Mouse (Mus musculus) spleen, adult 12 weeks (tissue): ENCODE results near the gene Glycam1.
"Not testable (repeated sequence)": the region's sequence is repeated elsewhere in the genome, so short reads cannot be mapped to it uniquely, and the experiment has no call there.

Experiments
- DNase-seq: peaks from one replicate; pipeline ENCODE4 v3.0.0; 2022; ENCODE audit warnings: low spot score

Gene Glycam1

DNA sequence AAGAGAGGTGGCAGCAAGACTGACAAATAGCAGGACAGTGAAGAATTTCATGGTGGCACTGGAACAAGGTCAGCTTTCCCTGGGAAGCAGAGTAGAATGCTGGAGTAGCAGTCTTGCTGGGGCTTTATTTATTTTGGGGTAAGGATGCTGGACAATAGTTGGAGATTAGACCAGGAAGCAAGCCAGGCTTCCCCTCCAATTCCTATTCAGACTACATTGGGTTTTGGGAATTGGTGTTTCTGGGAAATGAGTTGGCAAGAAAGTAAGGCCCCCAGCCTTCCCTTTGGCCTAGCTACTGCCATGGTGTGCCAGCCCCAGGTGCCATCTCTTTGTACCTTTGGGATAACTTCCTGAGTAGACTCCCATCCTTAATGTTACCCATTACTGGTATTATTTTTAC lies at the start of gene Glycam1:
TSS of gene Glycam1 (minus strand) at position 101 of the 400 bp plus-strand sequence.
- DNase-seq, result no peak

DNA sequence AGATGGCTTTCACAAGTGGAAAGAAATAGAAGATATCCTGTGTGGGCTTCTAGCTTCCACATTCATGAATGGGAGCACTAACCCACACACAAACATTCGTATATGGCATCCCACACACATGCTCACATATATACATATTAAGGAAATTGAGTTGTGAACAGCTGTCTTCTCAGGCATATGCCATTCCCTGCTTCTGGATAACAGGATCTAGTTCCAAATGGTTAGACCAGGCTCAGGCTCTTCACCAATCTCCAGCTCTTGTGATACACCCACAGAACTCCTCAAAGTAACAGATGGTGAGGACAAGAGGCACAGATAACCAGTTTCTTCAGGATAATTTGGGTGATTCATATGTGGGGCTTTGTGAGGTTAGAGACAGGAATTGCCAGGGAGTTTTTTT lies 39.6 kb upstream of the Glycam1 start:
- no peak for DNase-seq

DNA sequence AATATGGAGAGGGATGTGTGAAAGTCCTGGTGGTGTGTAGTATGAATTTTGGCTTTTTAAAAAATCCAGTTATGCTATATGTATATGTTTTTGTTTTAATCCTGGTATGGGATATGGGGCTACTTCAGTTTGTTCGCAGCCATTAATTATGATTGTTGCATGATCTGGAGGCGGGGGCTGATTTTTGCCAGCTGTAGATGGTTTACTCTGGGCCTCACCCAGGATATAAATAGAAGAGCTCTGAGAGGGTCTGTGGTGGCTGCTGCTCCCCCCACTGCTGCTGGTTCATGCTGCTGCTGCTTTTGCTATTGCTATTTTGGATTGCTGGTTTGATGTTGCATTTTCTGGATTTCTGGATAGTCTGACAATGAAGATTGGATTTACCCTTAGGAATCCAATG lies 25.9 kb upstream of the Glycam1 start:
- DNase-seq, result no peak

DNA sequence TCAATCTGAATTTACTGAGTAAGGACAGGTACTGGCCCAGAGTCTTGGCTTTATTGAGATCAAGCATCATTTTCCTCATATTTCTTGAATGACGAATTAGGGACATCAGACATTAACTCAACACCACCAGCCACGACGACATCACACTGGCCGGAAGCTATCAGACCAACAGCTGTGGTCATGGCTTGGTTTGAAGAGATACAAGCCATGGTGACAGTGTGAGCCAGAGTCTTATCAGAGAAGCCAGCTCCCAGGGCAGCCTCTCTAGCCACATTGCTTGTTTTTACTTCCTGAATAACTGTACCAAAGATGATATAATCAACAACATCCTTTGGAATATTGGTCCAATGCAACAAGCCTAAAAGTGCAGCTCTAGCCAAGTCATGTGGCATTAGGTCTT lies 22.9 kb upstream of the Glycam1 start:
- DNase-seq, result not testable (repeated sequence)

DNA sequence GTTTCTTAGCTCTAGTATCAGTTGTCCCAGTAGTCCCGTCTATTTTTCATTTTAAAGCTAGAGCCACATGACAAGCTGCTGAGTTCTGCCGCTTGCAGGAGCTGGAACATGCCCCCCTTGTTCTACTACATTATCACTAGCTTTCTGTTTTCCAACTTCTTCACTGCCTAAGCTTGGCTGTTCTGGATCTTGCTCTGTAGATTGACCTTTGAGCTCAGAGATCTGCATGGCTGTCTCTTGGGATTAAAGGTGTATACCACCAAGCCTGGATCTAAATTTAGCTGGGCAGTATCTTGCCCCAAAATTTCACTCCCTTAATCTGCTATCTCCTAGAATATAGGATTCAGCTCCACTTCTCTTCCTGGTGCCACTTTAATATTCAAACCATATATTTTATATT lies 21.0 kb upstream of the Glycam1 start:
- DNase-seq, result no peak

DNA sequence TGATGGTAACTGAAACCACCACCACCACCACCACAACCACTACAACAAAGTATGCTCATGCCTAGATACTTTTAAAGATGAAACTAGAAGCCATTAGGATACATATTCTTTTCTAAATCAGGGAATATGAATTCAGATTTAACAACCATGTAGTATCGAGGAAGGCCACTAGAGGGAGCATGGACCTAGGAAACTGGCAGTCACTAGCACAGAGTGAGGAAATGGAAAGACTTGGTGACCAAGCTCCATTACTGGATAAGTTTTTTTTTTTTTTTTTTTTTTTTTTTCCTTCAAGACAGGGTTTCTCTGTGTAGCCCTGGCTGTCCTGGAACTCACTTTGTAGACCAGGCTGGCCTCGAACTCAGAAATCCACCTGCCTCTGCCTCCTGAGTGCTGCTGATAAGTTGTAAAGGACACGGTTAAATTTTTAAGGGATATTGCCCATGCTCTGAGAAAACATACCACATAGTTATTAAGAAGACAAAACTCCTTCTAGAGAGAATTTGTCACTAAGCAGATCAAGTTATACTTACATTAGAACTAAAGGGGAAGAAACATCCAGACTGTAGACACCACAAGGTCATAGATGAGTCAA lies 12.7 kb downstream of the Glycam1 start:
- no peak for DNase-seq

DNA sequence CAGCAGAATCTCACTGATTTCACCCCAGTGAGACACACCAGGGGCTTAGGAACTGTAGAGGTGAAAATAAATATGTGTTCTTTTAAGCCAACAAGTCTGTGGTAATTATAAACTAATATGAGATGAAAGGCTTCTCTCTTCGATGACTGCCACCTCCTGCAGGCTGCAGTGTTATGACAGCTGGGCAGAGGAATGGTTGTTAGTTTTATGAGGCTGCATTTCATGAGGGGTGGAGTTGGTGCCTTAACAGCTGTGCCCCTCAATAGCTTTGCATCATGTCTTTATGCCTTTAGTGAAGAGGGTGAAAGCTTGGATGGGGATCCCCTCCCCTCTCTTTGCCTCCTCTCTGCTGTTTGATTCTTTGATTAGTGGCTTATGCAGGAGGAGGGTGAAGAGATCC lies 13.8 kb downstream of the Glycam1 start:
- DNase-seq, result no peak

DNA sequence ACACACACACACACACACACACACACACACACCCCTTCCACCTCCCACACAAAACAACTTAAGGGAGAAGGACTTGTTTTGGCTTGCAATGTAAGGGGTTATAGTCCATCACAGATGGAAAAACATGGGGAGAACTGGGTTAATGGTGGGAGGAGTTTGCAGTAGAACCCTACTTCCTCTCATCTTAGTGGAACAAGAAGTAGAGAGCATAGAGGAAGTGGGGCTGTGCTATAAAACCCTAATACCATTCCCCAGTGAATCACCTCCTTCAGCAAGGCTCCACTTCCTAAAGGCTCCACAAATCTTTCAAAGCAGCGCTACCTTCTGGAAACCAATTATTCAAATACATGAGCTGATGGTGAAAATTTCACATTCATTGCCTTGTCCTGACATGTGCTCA lies 15.4 kb downstream of the Glycam1 start:
- no peak for DNase-seq

DNA sequence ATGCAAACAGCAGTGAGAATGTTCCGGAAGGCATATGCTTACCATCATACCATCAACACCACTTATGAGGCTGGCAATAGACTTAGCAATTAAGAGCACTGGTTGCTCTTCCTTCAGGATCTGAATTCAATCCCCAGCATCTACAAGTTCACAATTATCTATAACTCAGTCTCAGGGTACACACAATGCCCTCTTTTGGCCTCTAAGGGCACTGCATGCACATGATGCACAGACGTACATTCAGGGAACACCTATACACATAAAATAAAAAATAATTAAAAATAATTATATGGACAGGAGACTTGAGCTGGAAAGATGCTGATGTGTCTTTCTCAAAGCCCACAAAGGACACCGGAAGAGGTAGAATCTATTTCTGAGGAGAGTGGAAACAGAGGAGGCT lies 16.9 kb downstream of the Glycam1 start:
- DNase-seq, result no peak

DNA sequence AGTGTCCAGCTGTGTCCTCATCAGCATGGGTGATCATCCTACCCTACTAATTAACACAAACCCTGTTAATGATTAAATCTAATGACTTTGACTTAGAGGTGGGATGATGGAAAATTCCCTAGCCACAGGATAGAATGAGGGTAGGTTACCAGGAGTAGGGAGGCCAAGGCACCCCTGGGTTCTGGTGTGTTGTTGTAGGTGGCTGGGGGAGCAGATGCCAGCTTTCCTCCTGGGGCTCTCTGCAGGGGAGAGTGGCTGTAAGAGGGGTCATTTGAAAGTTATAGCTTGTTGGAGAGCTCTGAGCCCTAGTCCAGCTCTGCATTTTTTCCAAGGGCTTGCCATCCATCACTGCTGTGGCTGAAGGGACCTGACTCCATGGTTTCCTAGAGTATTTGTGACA lies 22.4 kb downstream of the Glycam1 start:
- DNase-seq, result no peak

DNA sequence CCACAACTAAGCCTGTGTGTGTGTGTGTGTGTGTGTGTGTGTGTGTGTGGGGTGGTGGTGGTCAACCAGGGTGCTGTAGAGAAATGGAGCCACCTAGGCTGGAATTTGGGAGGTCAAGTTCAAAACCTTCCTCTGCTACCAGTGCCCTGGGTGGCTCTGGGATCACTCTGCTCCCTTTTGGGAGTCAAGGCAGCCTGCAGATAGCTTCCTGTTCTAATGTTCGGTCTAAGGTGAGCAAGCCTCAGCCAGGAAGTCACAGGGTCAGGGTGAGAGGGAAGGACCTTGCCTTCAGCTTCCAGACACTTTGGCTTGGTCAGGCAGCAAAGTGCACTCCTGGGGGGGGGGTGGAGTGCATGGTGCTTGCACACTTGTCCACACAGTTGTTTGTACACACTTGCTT lies 24.2 kb downstream of the Glycam1 start:
- no peak for DNase-seq

DNA sequence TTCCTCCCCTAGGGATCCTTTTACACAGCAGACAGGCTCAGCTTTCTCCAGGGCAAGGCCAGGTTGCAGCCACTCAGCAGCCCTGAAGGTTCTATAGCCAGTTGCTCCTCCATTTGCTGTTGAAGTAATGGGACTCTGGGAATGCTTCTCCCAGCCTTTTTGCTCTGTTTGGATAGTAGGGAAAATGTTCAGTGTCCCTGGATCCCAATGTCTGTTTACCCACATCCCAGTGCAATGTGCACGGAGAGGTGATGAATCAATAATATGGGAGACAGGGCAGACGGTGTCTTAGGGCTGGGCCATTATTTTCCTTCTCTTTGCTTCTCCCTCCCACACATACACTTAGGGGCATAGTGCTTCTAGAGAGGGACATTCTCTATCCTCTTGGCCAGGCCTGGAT lies 25.6 kb downstream of the Glycam1 start:
- DNase-seq, result no peak

DNA sequence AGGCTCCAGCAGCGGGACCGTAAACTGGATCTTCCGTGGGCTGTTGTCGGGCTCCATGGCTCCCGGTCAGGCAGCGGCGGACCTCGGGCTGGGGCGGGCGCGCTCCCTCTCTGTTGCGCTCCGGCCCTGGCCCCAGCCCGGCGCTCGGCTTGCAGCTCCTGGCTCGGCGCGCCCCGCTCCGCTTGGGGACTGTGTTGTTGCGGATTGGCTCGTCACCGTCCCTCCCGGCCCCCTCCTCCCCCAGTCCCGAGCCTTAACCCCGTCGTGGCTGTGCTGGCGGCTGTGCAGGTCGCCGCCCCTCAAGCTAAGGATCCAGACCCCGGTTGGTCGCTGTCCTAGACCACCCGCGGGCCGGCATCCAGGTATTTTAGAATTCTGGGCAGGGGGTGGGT lies 27.1 kb downstream of the Glycam1 start, which contains the start of gene Ppp1r1a:
TSS of gene Ppp1r1a (minus strand) at position 182 of the 392 bp plus-strand sequence.
- DNase-seq, result no peak

DNA sequence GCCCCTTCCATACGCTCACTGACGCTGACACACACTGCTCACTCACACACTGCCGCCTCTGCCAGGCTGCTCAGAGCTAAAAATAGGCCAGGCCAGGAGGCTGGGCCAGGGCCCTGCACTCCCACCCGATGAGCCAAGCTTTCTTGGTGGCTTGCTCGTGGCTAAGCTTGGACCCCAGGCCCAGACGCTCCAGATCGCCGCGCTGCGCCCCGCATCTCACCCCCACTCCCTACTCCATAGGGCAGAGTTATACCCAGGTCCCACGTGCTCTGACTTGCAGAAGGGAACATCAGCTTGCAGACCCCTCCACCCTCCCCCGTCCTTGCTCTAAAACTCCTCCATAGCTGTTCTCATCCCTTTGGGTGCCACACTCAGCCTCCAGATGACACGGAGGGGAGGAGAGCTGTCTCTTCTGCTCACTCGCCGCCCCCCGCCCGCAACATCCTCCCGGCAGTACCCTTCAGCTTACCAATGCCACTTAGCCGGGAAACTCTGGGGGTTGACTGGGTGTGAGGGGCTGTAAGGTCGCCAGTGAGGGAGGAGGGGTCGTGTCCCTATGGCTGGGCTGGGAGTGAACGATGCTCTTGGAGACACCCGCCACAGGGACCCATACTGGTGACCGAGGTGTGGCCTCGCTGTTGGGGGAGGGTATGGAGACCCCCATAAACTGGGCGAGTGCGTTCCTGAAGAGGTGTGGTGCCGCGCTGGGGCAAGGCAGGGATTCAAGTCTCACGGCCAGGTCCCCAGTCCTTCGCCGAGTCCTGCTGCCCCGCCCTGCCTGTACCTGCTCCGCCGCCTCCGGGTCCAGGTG lies 27.7 kb downstream of the Glycam1 start:
- DNase-seq, result no peak

DNA sequence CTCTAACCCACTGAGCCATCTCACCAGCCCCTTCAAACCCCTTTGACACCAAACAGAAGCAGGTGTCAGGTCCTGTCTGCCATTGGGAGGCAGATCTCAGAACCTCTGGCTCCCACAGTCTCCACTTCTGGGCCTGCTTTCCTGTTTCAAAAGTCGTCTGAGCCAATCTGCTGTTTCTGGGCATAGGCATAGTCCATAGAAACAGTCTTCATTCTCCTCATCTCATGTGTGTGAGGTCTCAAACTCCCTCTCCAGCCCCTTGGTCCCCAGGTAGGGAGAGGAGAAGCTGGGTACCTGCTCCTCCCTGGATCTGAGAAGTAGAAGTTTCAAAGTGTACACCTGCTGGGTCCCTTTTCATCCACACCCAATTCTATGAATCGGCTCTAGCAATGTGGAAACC lies 28.4 kb downstream of the Glycam1 start:
- DNase-seq, result no peak

DNA sequence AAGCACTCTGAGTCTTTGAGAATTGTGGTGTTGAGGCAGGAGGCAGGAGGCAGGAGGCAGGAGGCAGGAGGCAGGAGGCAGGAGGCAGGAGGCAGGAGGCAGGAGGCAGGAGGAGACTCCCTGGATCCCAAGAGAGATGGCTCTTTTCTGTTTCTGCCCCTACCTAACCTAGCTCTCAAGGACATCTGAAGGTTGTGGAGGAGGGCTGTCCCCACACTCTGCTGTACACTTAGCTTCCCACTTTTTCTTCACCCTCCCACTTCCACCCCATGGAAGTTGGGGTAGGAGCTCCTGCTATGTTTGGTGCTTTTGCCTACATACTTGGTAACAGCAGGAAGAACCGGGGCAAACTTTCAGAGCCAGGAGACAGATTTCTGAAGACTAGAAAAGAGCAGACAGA lies 29.1 kb downstream of the Glycam1 start:
- DNase-seq, result no peak

DNA sequence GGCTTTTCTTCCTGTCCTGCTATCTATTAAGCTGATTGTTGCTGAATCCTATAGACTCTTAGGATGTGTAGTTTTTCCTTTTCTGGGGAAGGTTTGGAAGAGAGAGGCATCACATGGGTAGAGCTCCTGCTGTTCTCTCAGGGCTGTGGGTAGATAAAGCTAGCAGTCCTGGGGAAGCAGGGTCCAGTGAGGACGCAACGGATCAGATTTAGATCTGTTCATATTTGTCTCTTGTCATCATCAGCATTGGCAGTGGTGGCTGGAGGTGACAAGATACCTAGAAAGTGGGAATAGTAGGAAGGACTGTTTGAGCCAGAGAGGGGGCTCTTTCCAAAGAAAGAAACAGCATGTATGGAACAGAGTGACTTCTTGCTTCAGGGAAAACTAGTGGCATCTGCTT lies 29.9 kb downstream of the Glycam1 start:
- DNase-seq, result no peak

DNA sequence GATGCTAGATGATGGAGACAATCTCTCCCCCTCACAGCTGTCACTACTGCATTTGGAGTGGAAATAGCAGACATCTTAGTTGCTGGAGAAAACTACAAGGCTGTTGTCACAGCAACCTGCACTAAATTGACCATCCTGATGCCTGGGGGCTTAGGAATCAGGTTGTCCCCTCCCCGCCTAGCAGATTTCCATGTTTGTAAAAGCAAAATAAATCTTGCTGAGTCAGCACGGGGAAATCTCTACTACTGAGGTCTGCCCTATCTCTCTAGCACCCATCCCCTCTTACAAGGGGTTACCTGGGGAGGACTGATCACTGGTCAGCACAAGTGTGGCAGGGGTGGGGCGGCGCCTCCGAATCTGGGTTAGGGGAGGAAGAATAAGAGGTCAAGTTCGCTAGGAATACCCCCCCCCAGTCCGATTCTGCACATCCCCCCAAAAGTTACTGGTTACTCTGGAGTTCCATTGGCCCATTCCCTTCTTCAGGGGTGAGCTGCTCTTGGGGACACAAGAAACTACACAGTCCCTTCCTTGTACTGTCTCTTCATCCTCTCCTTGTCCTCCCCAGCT lies 30.7 kb downstream of the Glycam1 start:
- no peak for DNase-seq

DNA sequence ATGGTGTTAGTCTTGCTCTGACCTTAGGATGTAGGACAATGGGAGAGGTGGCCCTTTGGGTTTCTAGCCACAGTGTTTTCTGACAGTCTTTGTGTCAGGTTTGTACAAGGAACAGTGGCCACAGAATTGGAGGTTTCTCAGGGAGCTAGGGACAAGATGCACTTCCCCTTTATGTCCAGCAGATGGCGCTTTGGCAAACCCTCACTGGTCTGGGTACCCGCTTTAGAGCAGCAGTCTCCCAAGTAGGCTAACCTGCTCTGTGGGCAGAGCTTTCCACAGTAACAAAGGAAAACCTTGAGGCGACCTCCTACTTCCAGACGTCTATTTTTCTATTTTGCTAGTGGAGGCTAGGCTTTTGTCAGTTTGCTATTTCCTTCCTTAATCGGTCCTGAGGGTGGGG lies 34.5 kb downstream of the Glycam1 start:
- peak; percentile 7 for DNase-seq

DNA sequence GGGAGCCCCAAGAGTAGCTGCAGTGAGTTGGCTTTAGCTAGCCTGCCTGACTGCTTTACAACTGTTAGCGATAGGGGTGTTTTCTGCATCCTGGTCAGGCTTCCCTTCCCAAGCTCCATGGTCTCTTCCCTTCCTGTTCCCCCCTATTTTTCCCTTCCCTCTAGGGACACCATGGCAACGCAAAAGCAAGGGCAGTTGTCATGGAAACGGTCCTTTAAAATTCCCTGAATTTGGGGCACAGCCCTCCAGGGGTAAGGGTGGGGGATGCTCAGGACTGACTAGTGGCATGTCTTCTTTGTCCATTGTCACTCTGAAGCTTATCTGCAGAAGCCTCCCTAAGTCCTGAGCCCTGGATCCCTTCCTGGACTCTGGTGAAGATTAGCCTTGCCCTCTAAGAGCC lies 41.7 kb downstream of the Glycam1 start:
- DNase-seq, result no peak

DNA sequence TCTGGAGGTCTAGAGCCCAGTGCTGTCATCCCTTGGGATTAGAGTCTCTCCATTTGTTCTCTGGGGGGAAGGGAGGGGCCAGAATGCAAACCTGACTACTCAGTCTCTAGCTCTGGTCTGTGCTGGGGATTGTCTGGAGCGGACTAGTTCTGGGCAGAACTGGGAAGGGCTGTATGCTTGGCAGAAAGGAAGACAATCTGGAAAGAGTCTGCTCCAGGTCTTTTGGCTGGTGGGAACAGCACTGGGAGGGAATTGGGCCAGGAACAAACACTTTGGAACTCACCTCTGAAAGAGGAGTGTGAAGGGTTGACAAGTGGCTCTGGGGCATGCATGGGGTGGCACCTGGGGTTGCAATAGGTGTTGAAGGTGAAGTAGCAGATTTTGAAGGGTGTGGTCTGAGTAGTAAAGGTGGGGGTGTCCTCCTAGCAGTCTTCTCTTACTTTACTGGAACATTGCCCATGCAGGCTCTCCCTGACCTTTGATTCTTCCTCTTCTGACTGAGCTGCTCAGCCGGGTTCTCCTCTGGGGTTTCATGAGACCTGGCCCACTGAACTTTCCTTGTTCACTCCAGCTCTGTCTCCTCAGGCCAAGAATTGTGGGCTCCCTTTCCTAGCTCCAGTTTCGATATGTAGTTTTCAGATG lies 42.3 kb downstream of the Glycam1 start:
- DNase-seq, result no peak

DNA sequence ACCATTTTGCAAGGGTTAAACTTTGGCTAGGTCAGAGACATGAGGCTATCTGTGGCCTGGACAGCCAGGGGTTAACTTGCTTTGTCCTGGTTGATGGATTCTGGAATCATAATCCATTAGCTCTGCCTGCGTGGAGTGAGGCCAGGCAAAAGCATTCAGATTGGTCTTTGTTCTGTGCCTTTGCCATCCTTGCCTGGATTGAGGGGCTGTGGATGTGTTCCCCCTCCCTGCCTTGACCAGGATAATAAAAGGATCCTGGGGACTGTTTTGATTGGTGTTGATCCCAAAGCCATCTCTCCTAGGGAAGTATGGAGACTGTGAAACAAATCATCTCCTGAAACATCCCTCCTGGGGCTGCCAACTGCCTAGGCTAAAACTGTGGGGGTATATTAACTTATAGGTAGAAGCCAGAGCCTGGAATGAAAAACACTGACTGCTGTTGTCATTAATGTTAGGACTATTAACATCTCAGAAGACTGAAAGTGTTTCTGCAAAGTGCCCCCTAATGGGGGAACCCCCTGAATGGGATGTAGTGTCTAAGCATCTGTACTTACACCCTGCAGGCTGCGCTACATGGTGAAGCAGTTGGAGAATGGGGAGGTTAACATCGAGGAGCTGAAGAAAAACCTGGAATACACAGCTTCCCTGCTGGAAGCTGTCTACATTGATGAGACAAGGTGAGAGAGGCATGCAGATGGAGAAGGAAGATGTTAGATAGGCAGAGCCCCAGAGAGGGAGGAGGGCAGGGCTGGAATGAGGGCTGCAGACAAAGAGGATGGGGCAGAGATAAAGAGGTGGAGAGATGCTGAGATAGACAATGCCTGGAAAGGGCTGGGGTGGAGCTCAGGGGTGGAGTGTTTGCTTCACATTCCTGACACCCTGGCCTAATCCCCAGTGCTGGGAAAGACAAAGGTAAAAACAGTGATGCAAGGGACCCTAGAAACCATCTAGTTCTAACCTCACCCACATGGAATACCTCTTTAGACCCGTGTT lies 45.2 kb downstream of the Glycam1 start:
- DNase-seq, result no peak
